Mouse (Mus musculus) hindbrain, embryonic 12.5 days (tissue): ENCODE data around the gene Atp6v1g3. TPM values are rescaled to one million over a fixed set of nuclear protein-coding genes. Genes with fewer than 3 reads are reported as not detected.

Experiments
- ATAC-seq: fragments of 200-750 bp; cut with Nextera tagmentation; 2 replicates; pipeline ENCODE4 v1.8.0; 2017; ENCODE audit warnings: moderate TSS enrichment; ENCODE audit not compliant: low FRiP score
- H3K27ac ChIP-seq: fragments of 300-500 bp; sonication (generic); 2 replicates; pipeline ENCODE4 v1.5.1; 2016; ENCODE audit warnings: mild to moderate bottlenecking
- H3K27me3 ChIP-seq: fragments of 300-500 bp; sonication (generic); 2 replicates; pipeline ENCODE4 v1.6.1; 2016; ENCODE audit warnings: mild to moderate bottlenecking
- H3K36me3 ChIP-seq: fragments of 300-500 bp; sonication (generic); 2 replicates; pipeline ENCODE4 v1.6.1; 2016; ENCODE audit warnings: mild to moderate bottlenecking
- H3K4me1 ChIP-seq: fragments of 300-500 bp; sonication (generic); 2 replicates; pipeline ENCODE4 v1.6.1; 2016
- H3K4me2 ChIP-seq: fragments of 300-500 bp; sonication (generic); replicated peaks from 2 replicates; pipeline ENCODE4 v1.6.1; 2016; ENCODE audit warnings: mild to moderate bottlenecking
- H3K4me3 ChIP-seq: fragments of 300-500 bp; sonication (generic); 2 replicates; pipeline ENCODE4 v1.5.1; 2016; ENCODE audit warnings: mild to moderate bottlenecking
- H3K9ac ChIP-seq: fragments of 300-500 bp; sonication (generic); 2 replicates; pipeline ENCODE4 v1.6.1; 2016; ENCODE audit warnings: mild to moderate bottlenecking, moderate library complexity
- H3K9me3 ChIP-seq: fragments of 300-500 bp; sonication (generic); replicated peaks from 2 replicates; pipeline ENCODE4 v1.6.1; 2016; ENCODE audit warnings: mild to moderate bottlenecking
- WGBS: fragments of 180-500 bp; shearing (Covaris S2); methylation state at CpG from one replicate; pipeline ENCODE4 v1.1.7; 2016; 5-methylcytosine and 5-hydroxymethylcytosine counted together
- polyA plus RNA-seq: library from polyadenylated mRNA; unstranded; fragments of >200 nt; fragmentation: Nextera tagmentation; extraction: Ambion mirVana; gene quantifications from 2 replicates; pipeline ENCODE4 v1.2.1, GENCODE M21; 2016

The Atp6v1g3 gene
- polyA plus RNA-seq, 1 experiment from 2014 or later = not detected

DNA sequence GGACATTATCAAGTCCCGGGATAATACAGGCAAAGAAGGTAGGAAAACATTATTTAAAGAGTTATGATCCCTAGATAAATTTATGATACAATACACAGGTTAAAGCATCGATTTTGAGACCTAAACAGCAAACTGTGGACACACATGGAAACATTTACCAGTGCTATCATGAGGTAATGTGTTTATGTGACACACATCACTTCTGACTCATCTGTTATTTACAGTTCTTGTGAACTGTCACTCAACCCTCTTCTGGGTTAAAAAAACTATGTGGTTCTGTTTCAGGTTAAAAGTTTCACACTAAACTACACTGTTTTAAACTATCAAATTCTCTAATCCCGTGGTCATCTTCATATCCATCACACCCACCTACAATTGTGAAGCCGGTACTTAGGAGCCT lies 14.8 kb upstream of the Atp6v1g3 start:
- H3K9me3 ChIP-seq = no peaks in the 10 kb centered on the region
- no peak overlapping the region for H3K9ac ChIP-seq
- H3K4me2 ChIP-seq = no peak overlapping the region
- 76% methylated on average over 4 of the region's 4 CpGs for WGBS
- H3K36me3 ChIP-seq = no peaks in the 10 kb centered on the region
- no peaks in the 10 kb centered on the region for H3K4me1 ChIP-seq
- no peak for ATAC-seq
- no peaks in the 10 kb centered on the region for H3K27me3 ChIP-seq
- no peak overlapping the region for H3K4me3 ChIP-seq
- no peak overlapping the region for H3K27ac ChIP-seq

DNA sequence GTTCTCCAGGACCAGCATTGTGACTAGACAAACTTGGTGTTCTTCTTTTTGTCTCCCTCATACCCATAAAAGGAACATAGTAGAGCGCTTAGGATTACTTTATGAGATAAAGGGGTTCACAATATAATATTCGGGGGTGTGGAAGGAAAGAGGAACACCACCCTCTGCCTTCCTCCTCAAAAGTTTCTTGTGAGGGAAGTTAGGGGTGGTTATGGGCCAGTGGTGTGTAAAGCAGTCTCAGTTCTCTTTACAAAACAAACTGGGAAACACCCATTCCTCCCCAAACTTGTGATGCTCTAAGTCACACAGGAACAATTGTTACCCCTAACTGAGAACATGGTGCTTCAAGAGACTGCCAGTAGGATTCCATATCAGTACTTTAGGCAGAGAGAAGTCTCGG lies 12.0 kb upstream of the Atp6v1g3 start:
- Histone ChIP-seq H3K9ac (no peak overlapping the region), H3K4me3 (no peak overlapping the region), H3K9me3 (no peaks in the 10 kb centered on the region), H3K4me1 (no peaks in the 10 kb centered on the region), H3K27ac (no peak overlapping the region), H3K27me3 (no peaks in the 10 kb centered on the region), H3K4me2 (no peak overlapping the region), H3K36me3 (no peaks in the 10 kb centered on the region)
- 95% methylated on average over 3 of the region's 3 CpGs for WGBS
- no peak for ATAC-seq

DNA sequence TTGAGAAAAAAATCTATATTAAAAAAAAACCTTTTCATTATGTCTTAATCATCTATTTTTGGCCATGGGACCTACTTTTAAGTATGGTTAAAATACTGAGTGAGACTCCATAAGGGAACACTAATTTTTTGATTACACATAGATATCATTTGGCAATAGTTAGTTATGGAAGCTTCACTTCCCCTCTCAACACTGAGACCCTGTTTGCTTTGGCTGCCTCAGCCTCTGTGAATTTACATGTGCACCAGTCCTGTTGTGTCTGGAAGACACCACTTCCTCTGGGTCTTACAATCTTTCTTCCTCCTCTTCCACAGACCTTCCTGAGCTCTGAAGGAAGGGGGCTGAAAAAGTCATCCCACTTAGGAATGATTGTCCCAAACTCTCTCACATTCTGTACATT lies 11.1 kb upstream of the Atp6v1g3 start:
- Histone ChIP-seq H3K4me1 (no peaks in the 10 kb centered on the region), H3K9ac (no peak overlapping the region), H3K4me2 (no peak overlapping the region), H3K4me3 (no peak overlapping the region), H3K9me3 (no peaks in the 10 kb centered on the region), H3K27ac (no peak overlapping the region), H3K27me3 (no peaks in the 10 kb centered on the region), H3K36me3 (no peaks in the 10 kb centered on the region)
- no peak for ATAC-seq

DNA sequence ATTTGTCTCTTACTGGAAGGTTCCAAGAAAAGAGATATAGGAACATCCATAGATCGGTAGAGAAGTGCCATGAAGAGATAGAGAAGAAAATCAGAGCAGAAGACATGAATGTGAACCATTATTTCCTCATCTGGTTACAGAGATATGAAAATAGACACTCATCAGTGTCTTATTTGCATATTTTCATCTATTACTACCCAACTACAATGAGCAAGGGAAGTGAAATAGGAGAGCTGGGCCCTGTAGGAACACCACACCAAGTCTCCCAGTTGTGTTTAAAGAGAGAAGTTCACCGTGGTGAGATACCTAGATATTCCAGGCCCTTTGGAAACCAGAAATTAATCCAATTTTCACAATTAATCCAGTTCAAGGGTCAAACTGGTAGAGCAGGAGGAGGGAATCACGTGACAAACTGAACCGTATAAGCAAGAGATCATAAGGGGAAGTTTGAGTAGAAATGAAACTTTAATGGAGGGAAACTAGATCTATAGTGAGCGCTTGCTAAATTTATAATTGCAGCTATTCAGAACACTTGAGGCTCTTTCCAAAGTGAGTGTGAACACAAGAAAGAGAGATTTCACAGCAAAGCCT lies 6.0 kb upstream of the Atp6v1g3 start:
- H3K4me1 ChIP-seq = no peaks in the 10 kb centered on the region
- H3K27ac ChIP-seq = no peak overlapping the region
- ATAC-seq = no peak

DNA sequence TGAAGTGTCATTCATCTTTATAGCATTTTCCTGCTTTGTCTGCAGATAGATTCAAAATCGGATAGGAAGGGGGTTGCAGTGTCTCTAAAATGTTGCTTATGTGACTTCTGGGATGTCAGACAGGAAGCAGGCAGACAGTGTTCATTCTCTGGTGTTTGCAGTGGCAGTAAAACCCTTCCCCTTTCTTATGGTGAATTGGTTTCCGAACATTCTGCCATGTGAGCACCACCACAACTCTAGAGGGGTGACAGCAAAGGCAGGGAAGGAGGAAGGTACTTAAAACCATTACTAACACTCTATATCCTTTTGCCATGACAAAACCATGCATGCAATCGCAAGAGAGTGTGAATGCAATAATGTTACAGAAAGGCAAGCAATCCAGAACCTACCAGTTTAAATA lies 1.4 kb downstream of the Atp6v1g3 start:
- Histone ChIP-seq H3K9ac (no peak overlapping the region), H3K36me3 (no peaks in the 10 kb centered on the region), H3K4me1 (no peaks in the 10 kb centered on the region), H3K4me2 (no peak overlapping the region), H3K27me3 (no peaks in the 10 kb centered on the region), H3K27ac (no peak overlapping the region), H3K4me3 (no peak overlapping the region), H3K9me3 (no peaks in the 10 kb centered on the region)
- WGBS = 82% methylated on average over 3 of the region's 3 CpGs
- ATAC-seq = no peak

More for the DNA sequence above, 6.0 kb upstream of the Atp6v1g3 start:
- H3K9ac ChIP-seq = no peak overlapping the region
- H3K27me3 ChIP-seq = no peaks in the 10 kb centered on the region
- H3K9me3 ChIP-seq = no peaks in the 10 kb centered on the region
- no peaks in the 10 kb centered on the region for H3K36me3 ChIP-seq
- no peak overlapping the region for H3K4me3 ChIP-seq
- WGBS = 87% methylated on average over 5 of the region's 5 CpGs
- no peak overlapping the region for H3K4me2 ChIP-seq

DNA sequence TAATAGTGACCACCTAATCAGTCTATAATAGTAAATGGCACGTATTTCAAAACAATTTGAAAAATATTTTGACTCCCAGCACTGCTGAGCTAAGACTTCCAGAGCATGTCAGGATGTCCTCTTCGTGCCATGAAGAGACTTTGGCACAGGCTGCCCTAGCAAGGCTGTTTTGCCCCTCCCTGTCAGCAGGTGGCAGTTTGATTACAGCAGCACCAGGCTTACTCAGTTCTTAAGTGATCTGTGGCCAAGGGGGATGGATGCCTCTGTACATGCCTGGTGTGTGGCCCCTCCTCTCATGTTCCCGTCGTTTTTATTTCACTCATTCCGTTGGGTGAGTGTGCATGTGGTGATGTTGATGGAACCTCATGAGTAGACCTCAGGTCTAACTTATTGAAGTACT lies 2.3 kb downstream of the Atp6v1g3 start:
- Histone ChIP-seq H3K36me3 (no peaks in the 10 kb centered on the region), H3K27me3 (no peaks in the 10 kb centered on the region), H3K4me3 (no peak overlapping the region), H3K27ac (no peak overlapping the region), H3K4me2 (no peak overlapping the region), H3K9me3 (no peaks in the 10 kb centered on the region), H3K9ac (no peak overlapping the region), H3K4me1 (no peaks in the 10 kb centered on the region)
- no peak for ATAC-seq
- 71% methylated on average over 5 of the region's 5 CpGs for WGBS

DNA sequence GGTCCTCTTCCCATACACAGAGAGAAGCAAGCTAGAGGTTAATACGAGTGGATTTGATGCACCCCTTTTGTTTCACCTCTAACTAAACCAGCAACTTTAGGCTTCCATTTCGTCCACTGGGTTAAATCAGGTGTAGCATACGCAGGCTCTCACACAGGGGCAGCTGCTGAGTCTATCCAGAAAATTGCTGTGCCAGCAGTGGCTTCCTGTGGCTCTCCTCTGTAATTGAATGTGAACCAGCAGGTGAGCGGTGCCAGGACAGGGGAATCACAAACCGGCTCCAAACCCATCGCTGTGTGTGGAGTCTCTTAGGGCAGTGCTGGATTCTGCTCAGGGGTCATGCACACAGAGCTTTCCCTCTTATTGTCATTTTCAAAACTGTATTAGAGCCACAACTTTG lies 7.6 kb downstream of the Atp6v1g3 start:
- Histone ChIP-seq H3K4me2 (no peak overlapping the region), H3K4me1 (no peaks in the 10 kb centered on the region), H3K4me3 (no peak overlapping the region), H3K9ac (no peak overlapping the region), H3K27me3 (no peaks in the 10 kb centered on the region), H3K9me3 (no peaks in the 10 kb centered on the region), H3K27ac (no peak overlapping the region), H3K36me3 (no peaks in the 10 kb centered on the region)
- ATAC-seq = no peak
- 59% methylated on average over 6 of the region's 6 CpGs for WGBS

DNA sequence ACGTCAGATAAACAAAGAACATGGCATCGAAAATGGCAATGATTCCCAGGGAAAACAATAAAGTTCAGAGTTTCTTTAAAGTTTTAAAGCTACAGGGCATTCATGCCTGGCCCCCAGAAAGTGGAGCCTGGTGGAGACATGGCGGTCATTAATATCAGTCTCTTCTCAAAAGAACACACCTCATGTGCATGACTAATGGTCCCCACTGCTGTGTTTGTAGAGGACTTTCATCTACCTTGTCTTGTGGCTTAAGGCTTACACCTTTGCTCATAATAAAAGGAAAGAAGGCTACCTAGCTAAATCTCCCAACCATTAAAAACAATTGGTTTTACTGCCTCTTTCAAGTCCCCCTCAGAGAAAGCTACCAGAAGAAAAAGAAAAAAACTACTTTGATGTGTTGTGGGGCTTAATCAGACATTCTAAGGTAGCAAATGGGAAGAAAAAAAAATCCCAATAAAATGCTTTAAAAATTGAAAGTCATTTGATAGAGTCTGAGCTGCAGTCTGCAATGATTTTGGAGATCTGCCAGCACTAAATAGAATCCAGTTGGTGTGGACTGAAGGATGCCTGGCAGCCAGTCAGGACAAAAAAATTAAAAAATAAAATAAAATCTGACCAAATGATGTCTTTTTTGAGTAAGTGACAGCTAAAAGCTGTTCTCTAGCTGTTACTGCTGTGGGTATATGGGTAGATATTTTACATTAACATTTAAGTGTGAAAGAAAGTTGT lies 9.0 kb downstream of the Atp6v1g3 start:
- Histone ChIP-seq H3K4me3 (no peak overlapping the region), H3K9me3 (no peaks in the 10 kb centered on the region), H3K27me3 (no peaks in the 10 kb centered on the region), H3K4me1 (no peaks in the 10 kb centered on the region), H3K4me2 (no peak overlapping the region), H3K9ac (no peak overlapping the region), H3K36me3 (no peaks in the 10 kb centered on the region), H3K27ac (no peak overlapping the region)
- no peak for ATAC-seq
- 83% methylated on average over 3 of the region's 3 CpGs for WGBS

DNA sequence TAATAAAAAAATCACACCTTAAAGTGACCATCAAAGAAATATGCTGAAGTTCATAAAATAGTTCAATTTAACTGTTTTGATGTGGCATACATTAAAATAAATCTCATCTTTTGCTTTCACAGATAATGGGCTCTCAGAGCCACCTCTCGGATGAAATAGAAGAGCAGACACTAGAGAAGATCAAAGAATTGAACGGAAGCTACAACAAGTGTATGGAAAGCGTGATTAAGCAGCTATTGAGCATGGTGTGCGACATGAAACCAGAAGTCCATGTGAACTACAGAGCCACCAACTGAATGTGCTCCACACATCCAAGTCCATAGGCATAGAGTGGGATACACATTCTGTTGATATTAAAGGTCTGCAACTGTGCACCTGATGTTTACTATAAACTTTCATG lies 14.1 kb downstream of the Atp6v1g3 start:
- ATAC-seq = no peak

DNA sequence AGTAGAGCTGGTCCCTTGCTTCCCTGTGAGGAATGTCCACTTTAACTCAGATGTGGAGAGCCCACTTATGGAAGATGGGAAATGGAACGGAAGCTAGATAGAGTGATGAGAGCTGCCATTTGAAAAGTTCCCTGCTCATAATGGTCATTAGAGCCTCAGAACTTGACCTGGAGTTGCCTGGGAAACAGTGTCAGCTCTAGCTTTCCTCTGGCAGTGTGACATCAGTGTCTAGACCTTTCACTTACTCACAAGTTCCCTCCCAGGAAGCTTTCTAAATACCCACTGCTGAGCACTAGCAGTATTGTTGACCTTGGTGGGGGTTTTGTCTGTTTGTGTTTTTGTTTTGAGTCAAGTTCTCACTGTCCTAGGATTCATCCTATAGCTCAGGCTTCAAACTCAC lies 15.2 kb downstream of the Atp6v1g3 start:
- no peak overlapping the region for H3K4me2 ChIP-seq
- H3K27ac ChIP-seq = no peak overlapping the region
- H3K9me3 ChIP-seq = no peaks in the 10 kb centered on the region
- WGBS = 68% methylated on average over 1 of the region's 1 CpGs
- no peak for ATAC-seq
- H3K4me3 ChIP-seq = no peak overlapping the region
- H3K27me3 ChIP-seq = no peaks in the 10 kb centered on the region
- H3K9ac ChIP-seq = no peak overlapping the region
- H3K4me1 ChIP-seq = no peaks in the 10 kb centered on the region
- no peaks in the 10 kb centered on the region for H3K36me3 ChIP-seq

More for the DNA sequence above, 14.1 kb downstream of the Atp6v1g3 start:
- no peak overlapping the region for H3K9ac ChIP-seq
- no peak overlapping the region for H3K27ac ChIP-seq
- H3K4me3 ChIP-seq = no peak overlapping the region
- H3K9me3 ChIP-seq = no peaks in the 10 kb centered on the region
- no peak overlapping the region for H3K4me2 ChIP-seq
- no peaks in the 10 kb centered on the region for H3K36me3 ChIP-seq
- 90% methylated on average over 4 of the region's 4 CpGs for WGBS
- no peaks in the 10 kb centered on the region for H3K4me1 ChIP-seq
- no peaks in the 10 kb centered on the region for H3K27me3 ChIP-seq

DNA sequence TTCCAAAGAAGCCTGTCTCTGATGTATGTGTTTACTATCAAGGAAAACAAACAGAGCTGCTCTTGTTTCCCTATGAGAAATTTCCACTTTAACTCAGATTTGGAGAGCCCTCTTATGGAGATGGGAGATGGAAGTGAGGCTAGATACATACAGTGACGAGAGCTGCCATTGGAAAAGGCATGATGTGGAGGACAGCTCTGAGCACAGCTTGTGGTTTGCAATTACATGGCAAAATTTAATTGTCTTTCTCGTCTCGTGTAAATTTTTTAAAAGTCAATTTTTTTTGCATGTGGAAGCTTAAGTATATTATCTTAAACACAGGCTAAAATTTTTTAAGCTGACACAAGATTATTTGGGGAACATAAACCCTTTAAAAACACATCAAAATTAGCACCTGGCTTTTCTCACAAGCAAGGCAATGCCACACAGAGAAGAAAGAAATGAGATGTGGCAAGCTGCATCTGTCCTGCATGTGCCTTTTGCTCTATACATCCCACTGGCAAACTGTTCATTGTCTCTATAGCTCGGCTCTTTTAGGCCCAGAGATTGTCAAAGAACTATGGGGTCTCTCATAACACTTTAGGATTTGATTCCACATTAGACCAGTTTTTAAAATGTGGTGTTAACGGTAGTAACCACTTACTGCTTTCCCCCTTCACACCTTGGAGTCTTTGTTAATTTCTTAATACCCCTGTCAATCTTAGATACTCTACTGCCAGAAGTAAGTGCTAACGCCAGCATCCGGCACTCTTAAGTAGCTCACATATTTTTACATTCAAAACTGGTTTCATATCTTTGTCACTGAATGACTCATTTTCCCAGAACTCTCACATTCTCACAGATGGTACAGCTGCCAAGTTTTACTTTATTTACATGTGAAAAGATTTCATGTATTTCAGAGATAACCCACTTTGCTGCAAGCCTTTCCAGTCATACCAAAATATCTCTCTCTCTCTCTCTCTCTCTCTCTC lies 16.2 kb downstream of the Atp6v1g3 start:
- no peaks in the 10 kb centered on the region for H3K4me1 ChIP-seq
- no peaks in the 10 kb centered on the region for H3K9me3 ChIP-seq
- H3K27ac ChIP-seq = no peak overlapping the region
- 79% methylated on average over 7 of the region's 7 CpGs for WGBS
- H3K9ac ChIP-seq = no peak overlapping the region
- no peak overlapping the region for H3K4me3 ChIP-seq
- no peaks in the 10 kb centered on the region for H3K36me3 ChIP-seq
- no peak overlapping the region for H3K4me2 ChIP-seq
- ATAC-seq = no peak
- H3K27me3 ChIP-seq = no peaks in the 10 kb centered on the region

DNA sequence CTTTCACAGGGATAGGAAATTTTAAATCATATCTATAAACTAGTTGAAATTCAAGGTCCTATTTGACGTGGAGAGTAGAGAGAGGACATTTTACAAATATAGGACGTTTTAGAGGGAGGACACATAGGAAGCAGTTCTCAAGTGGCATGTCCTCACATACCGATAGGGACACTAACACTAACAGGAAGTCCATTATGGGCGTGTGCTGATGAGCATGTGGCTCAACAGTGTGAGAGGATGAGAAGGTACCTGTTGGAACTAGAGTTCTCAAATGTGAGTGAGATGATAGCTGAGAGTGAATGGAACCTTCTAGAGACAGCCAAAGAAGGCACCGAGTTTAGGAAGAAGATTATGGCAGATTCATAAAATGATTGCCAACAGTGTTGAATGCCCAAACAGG lies 17.9 kb downstream of the Atp6v1g3 start:
- no peaks in the 10 kb centered on the region for H3K4me1 ChIP-seq
- no peaks in the 10 kb centered on the region for H3K9me3 ChIP-seq
- H3K27ac ChIP-seq = no peak overlapping the region
- H3K36me3 ChIP-seq = no peaks in the 10 kb centered on the region
- H3K9ac ChIP-seq = no peak overlapping the region
- 89% methylated on average over 5 of the region's 5 CpGs for WGBS
- H3K27me3 ChIP-seq = no peaks in the 10 kb centered on the region
- H3K4me3 ChIP-seq = no peak overlapping the region
- H3K4me2 ChIP-seq = no peak overlapping the region
- ATAC-seq = no peak
